Mouse (Mus musculus) kidney, embryonic 16.5 days (tissue): ENCODE data around the gene Sh3bp5l. TPM values are rescaled to one million over a fixed set of nuclear protein-coding genes. Genes with fewer than 3 reads are reported as not detected.
"Not testable (repeated sequence)": the region's sequence is repeated elsewhere in the genome, so short reads cannot be mapped to it uniquely, and the experiment has no call there.

Experiments
- ATAC-seq: fragments of 200-750 bp; cut with Nextera tagmentation; 2 replicates; pipeline ENCODE4 v1.8.0; 2017; ENCODE audit warnings: moderate TSS enrichment; ENCODE audit not compliant: low FRiP score, low TSS enrichment
- H3K27ac ChIP-seq: fragments of 300-500 bp; sonication (generic); 2 replicates; pipeline ENCODE4 v1.5.1; 2014; ENCODE audit warnings: low read length
- H3K27me3 ChIP-seq: fragments of 300-500 bp; sonication (generic); 2 replicates; pipeline ENCODE4 v1.6.1; 2014; ENCODE audit warnings: low read length, control low read depth, mixed read lengths; ENCODE audit not compliant: insufficient read depth
- H3K36me3 ChIP-seq: fragments of 300-500 bp; sonication (generic); 2 replicates; pipeline ENCODE4 v1.6.1; 2014; ENCODE audit warnings: low read length, control low read depth, mixed read lengths; ENCODE audit not compliant: insufficient read depth
- H3K4me1 ChIP-seq: fragments of 300-500 bp; sonication (generic); 2 replicates; pipeline ENCODE4 v1.6.1; 2014; ENCODE audit warnings: low read length, control low read depth, mixed read lengths; ENCODE audit not compliant: insufficient read depth
- H3K4me2 ChIP-seq: fragments of 300-500 bp; sonication (generic); replicated peaks from 2 replicates; pipeline ENCODE4 v1.6.1; 2014; ENCODE audit warnings: low read depth, low read length
- H3K4me3 ChIP-seq: fragments of 300-500 bp; sonication (generic); 2 replicates; pipeline ENCODE4 v1.5.1; 2014; ENCODE audit warnings: mild to moderate bottlenecking, low read length
- H3K9ac ChIP-seq: fragments of 300-500 bp; sonication (generic); replicated peaks from 2 replicates; pipeline ENCODE4 v1.6.1; 2014; ENCODE audit warnings: low read length
- H3K9me3 ChIP-seq: fragments of 300-500 bp; sonication (generic); 2 replicates; pipeline ENCODE4 v1.6.1; 2016; ENCODE audit warnings: low read length, control low read depth
- WGBS: fragments of 180-500 bp; shearing (Covaris S2); extraction: QIAGEN DNeasy Blood & Tissue Kit; methylation state at CpG from one replicate; pipeline ENCODE4 v1.1.7; 2014; 5-methylcytosine and 5-hydroxymethylcytosine counted together
- polyA plus RNA-seq: library from polyadenylated mRNA; unstranded; fragments of >200 nt; fragmentation: Nextera tagmentation; extraction: Ambion mirVana; gene quantifications from 2 replicates; pipeline ENCODE4 v1.2.1, GENCODE M21; 2015

Gene Sh3bp5l
- polyA plus RNA-seq, 1 experiment from 2014 or later, result 41.8 TPM

GRCm38 (mm10) chr11:58364454-58364853, 33.9 kb downstream of the Sh3bp5l start:
- WGBS, result 57% methylated on average over 3 of the region's 3 CpGs

GRCm38 (mm10) chr11:58366191-58366590, 35.7 kb downstream of the Sh3bp5l start:
- not testable (repeated sequence) for ATAC-seq

More at GRCm38 (mm10) chr11:58364454-58364853, 33.9 kb downstream of the Sh3bp5l start:
- H3K27ac ChIP-seq, result peak overlapping the region; percentile 82
- H3K4me3 ChIP-seq, result no peak overlapping the region
- no peaks in the 10 kb centered on the region for H3K27me3 ChIP-seq
- no peaks in the 10 kb centered on the region for H3K9me3 ChIP-seq
- 0 out of 2 replicates have a peak, but pooled peaks cover 4% of the 10 kb centered on the region for H3K4me1 ChIP-seq
- no peak overlapping the region for H3K9ac ChIP-seq
- no peak overlapping the region for H3K4me2 ChIP-seq
- 0 out of 2 replicates have a peak, but pooled peaks have one; percentile 19 for ATAC-seq
- no peaks in the 10 kb centered on the region for H3K36me3 ChIP-seq

GRCm38 (mm10) chr11:58377273-58377672, 46.7 kb downstream of the Sh3bp5l start:
- Histone ChIP-seq H3K9ac (no peak overlapping the region), H3K4me3 (no peak overlapping the region), H3K27me3 (no peaks in the 10 kb centered on the region), H3K27ac (no peak overlapping the region), H3K4me1 (no peaks in the 10 kb centered on the region), H3K36me3 (no peaks in the 10 kb centered on the region), H3K9me3 (no peaks in the 10 kb centered on the region), H3K4me2 (no peak overlapping the region)
- no peak for ATAC-seq
- WGBS, result 75% methylated on average over 2 of the region's 2 CpGs

More at GRCm38 (mm10) chr11:58366191-58366590, 35.7 kb downstream of the Sh3bp5l start:
- H3K9ac ChIP-seq, H3K9me3 ChIP-seq, H3K4me2 ChIP-seq, H3K4me3 ChIP-seq, H3K27ac ChIP-seq, H3K36me3 ChIP-seq, H3K27me3 ChIP-seq, H3K4me1 ChIP-seq: not testable (repeated sequence)
- no CpG with 5 or more reads among the region's 6 CpGs for WGBS

GRCm38 (mm10) chr11:58377686-58378085, 47.2 kb downstream of the Sh3bp5l start:
- no peak for ATAC-seq
- 41% methylated on average over 1 of the region's 1 CpGs for WGBS
- Histone ChIP-seq H3K4me1 (no peaks in the 10 kb centered on the region), H3K9ac (no peak overlapping the region), H3K36me3 (no peaks in the 10 kb centered on the region), H3K4me3 (no peak overlapping the region), H3K9me3 (no peaks in the 10 kb centered on the region), H3K27ac (no peak overlapping the region), H3K4me2 (no peak overlapping the region), H3K27me3 (no peaks in the 10 kb centered on the region)

GRCm38 (mm10) chr11:58378763-58379278, 48.3 kb downstream of the Sh3bp5l start, which contains the start of gene Lypd8:
TSS of gene Lypd8 (plus strand) at chr11:58379043.
- H3K36me3 ChIP-seq, result no peaks in the 10 kb centered on the region
- no peaks in the 10 kb centered on the region for H3K4me1 ChIP-seq
- H3K9ac ChIP-seq, result no peak within 1 kb of the TSS
- no peaks in the 10 kb centered on the region for H3K9me3 ChIP-seq
- H3K4me3 ChIP-seq, result no peak within 1 kb of the TSS
- WGBS, result 92% methylated on average over 3 of the region's 3 CpGs
- no peak for ATAC-seq
- H3K4me2 ChIP-seq, result no peak within 1 kb of the TSS
- no peak within 1 kb of the TSS for H3K27ac ChIP-seq
- no peaks in the 10 kb centered on the region for H3K27me3 ChIP-seq

- H3K9me3 ChIP-seq, result no peaks in the 10 kb centered on the region
- 92% methylated on average over 1 of the region's 1 CpGs for WGBS
- no peaks in the 10 kb centered on the region for H3K36me3 ChIP-seq
- H3K9ac ChIP-seq, result no peak overlapping the region
- H3K4me1 ChIP-seq, result no peaks in the 10 kb centered on the region
- ATAC-seq, result no peak
- H3K4me2 ChIP-seq, result no peak overlapping the region
- H3K4me3 ChIP-seq, result no peak overlapping the region
- H3K27me3 ChIP-seq, result no peaks in the 10 kb centered on the region
- no peak overlapping the region for H3K27ac ChIP-seq
Observed at GRCm38 (mm10) chr11:58379516-58379915, 49.0 kb downstream of the Sh3bp5l start.

- 92% methylated on average over 6 of the region's 6 CpGs for WGBS
- Histone ChIP-seq H3K9ac (no peak overlapping the region), H3K27ac (no peak overlapping the region), H3K36me3 (no peaks in the 10 kb centered on the region), H3K9me3 (no peaks in the 10 kb centered on the region), H3K4me1 (no peaks in the 10 kb centered on the region), H3K4me2 (no peak overlapping the region), H3K4me3 (no peak overlapping the region), H3K27me3 (no peaks in the 10 kb centered on the region)
- ATAC-seq, result no peak
Observed at GRCm38 (mm10) chr11:58382471-58382870, 51.9 kb downstream of the Sh3bp5l start.

Other genes with a start within 250 kb of the Sh3bp5l start
- gene Gm12248, start 237.6 kb upstream of the Sh3bp5l start, polyA plus RNA-seq, result not detected in 2 replicates
- gene Cnot8, start 226.6 kb upstream of the Sh3bp5l start, polyA plus RNA-seq, result 89.4 and 93.5 TPM in 2 replicates
- gene Gemin5, start 162.2 kb upstream of the Sh3bp5l start, polyA plus RNA-seq, result 22.5 and 24.0 TPM in 2 replicates
- 132 and 138 TPM in 2 replicates for gene Mrpl22, start 159.1 kb upstream of the Sh3bp5l start, polyA plus RNA-seq
- gene Igtp, start 131.2 kb upstream of the Sh3bp5l start, polyA plus RNA-seq, result 4.5 and 4.8 TPM in 2 replicates
- gene Irgm2, start 131.1 kb upstream of the Sh3bp5l start, polyA plus RNA-seq, result 2.6 and 2.7 TPM in 2 replicates
- gene 4930438A08Rik, start 55.9 kb upstream of the Sh3bp5l start, polyA plus RNA-seq, result not detected in 2 replicates
- gene Zfp692, start 23.7 kb upstream of the Sh3bp5l start, polyA plus RNA-seq, result 30.1 and 33.3 TPM in 2 replicates
- 40.9 and 43.8 TPM in 2 replicates for gene Zfp672, start 385 bp upstream of the Sh3bp5l start, polyA plus RNA-seq
- 0.21 and 0.27 TPM in 2 replicates for gene Lypd8, start 48.3 kb downstream of the Sh3bp5l start, polyA plus RNA-seq
- gene 1810065E05Rik, start 90.4 kb downstream of the Sh3bp5l start, polyA plus RNA-seq, result not detected in 2 replicates
- not detected in 2 replicates for gene Gm12253, start 101.8 kb downstream of the Sh3bp5l start, polyA plus RNA-seq
- not detected in 2 replicates for gene Lypd9, start 122.2 kb downstream of the Sh3bp5l start, polyA plus RNA-seq
- not detected in 2 replicates for gene Olfr30, start 131.5 kb downstream of the Sh3bp5l start, polyA plus RNA-seq
- not detected in 2 replicates for gene Olfr332, start 161.8 kb downstream of the Sh3bp5l start, polyA plus RNA-seq
- not detected in 2 replicates for gene Olfr331, start 171.8 kb downstream of the Sh3bp5l start, polyA plus RNA-seq
- not detected in 2 replicates for gene Olfr330, start 204.1 kb downstream of the Sh3bp5l start, polyA plus RNA-seq
- not detected in 2 replicates for gene Olfr329-ps, start 215.7 kb downstream of the Sh3bp5l start, polyA plus RNA-seq
- gene Olfr328, start 224.9 kb downstream of the Sh3bp5l start, polyA plus RNA-seq, result 0.14 TPM in 1 of 2 replicates, not detected in the other
- gene Olfr224, start 239.8 kb downstream of the Sh3bp5l start, polyA plus RNA-seq, result not detected in 2 replicates
- not detected in 2 replicates for gene Olfr325, start 247.0 kb downstream of the Sh3bp5l start, polyA plus RNA-seq